25 mouse cellular contexts compared by ENCODE assay signal in genomic region chr17:33491371-33491770, GRCm38 (mm10). TPM values are rescaled to one million over a fixed set of nuclear protein-coding genes. Genes with fewer than 3 reads are reported as not detected.
"Had no signal": no experiment of that assay in that cellular context is flagged by ENCODE, and none has a peak within 500 bp of the region (broad histone marks: within the 10 kb centered on the region; RNA-seq: fewer than 3 reads in every experiment).

No protein-coding gene starts in this region.

- ATAC-seq: liver, embryonic 12.5 days; liver, postnatal 0 days; lung, postnatal 0 days; midbrain, embryonic 13.5 days; midbrain, embryonic 15.5 days; midbrain, embryonic 16.5 days had no signal

- DNase-seq: left cerebral cortex, postnatal 4 days; liver; liver, embryonic 13.5 days; liver, postnatal 0 days; lung, adult 18-20 months; lung, adult 2 months; lung, embryonic 14.5 days; lung, postnatal 10 days; lung, postnatal 14 days; lung, postnatal 36 days; lung, postnatal 4 days; midbrain, embryonic 14.5 days had no signal

RNA-seq across cellular contexts. Expression of gene Actl9, which starts 58.7 kb away (rescaled TPM):
- total RNA-seq: left cerebral cortex, postnatal 10 days; left cerebral cortex, postnatal 14 days; left cerebral cortex, postnatal 25 days; left cerebral cortex, postnatal 4 days; liver, adult 2 months; megakaryocyte progenitor cell, adult 5-6 weeks; megakaryocyte, adult 5-6 weeks; megakaryocyte-erythroid progenitor cell, adult 5-6 weeks; midbrain, postnatal 0 days had no signal
